Mouse (Mus musculus) right cerebral cortex, adult 18-20 months (tissue): ENCODE measurements around the gene Fam173a.
"Not testable (repeated sequence)": the region's sequence is repeated elsewhere in the genome, so short reads cannot be mapped to it uniquely, and the experiment has no call there.

Source experiments
- DNase-seq: peaks from one replicate; pipeline ENCODE4 v3.0.0; 2022; ENCODE audit warnings: mixed read lengths

Fam173a gene

DNA sequence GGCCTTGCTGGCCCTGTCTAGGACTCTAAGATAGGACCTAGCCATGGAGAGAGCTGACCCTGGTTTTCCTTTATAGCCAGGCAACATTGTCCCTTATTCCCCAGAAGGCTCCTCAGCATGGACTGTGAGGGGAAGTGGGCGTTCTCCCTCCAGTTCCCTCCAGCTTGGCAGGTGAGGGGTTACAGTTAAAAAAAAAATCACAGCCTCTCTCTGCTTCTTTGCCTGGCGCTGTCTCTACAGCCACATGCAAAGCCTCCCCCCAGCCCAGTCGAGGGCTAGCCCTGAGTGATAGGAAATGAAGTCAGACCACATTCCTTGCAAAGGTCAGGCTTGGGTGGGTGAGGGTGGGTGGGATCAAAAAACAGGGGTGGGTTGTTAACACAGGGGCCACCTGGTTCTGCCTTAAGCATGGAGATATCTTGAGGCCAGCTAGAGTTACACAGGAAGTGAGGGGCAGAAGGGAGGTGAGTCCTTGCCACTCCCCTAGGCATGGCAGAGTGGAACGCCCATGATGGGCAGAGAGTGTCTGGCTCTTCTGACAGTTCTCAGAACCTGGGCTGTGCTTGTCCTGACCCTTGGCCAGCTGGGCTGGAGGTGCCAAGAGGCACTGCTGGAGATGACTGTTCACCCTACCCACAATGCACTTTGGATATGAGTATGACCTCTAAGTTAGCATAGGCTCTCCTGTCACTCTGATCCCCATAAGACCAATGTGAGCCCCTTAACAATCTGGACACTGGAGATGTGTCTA is 36.9 kb downstream of the Fam173a start:
- no peak for DNase-seq

GRCm38 (mm10) chr17:25755086-25755485 is 37.6 kb downstream of the Fam173a start:
- no peak for DNase-seq

DNA sequence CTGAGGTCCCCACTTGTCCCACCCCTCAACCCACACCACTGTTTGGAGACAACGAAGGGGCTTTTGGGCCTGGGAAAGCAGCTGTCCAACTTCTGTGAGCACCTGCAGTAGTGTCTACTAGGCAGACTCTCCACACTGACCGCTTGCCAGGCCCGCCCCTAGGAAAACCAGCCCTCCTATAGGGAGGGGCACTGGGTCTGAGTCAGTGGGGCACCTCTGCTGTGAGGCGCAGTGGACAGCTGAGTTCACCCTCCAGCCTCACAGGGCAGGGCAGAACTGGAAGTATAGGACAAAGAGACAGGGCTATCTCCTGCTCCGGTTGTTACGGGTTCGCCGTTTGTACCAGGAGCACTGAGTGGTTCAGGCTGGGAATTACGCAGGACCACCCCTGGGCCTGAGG is 38.5 kb downstream of the Fam173a start, which contains the start of gene Msln:
Gene Msln (minus strand): TSS at position 138 of the 400 bp plus-strand sequence.
- DNase-seq, result no peak

- no peak for DNase-seq
Measured at GRCm38 (mm10) chr17:25751446-25751845, 41.3 kb downstream of the Fam173a start.

DNA sequence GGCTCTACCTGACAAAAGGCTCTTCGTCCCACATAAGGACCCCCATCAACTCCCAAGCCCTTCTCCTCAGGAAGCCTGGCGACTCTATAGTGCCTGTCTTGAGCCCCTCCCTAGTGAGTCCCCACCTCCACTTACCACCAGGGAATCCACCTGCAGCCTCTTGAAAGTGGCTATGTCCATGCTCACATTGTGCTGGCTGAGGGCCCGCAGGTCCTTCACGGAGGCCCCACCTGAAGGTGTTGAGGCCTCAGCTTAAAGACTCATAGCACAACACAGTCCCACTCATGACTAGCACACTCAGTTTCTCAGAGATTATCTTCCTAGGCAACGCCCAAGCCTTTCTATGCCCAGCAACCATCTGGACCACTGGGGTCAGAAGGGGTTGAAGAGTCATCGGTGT is 43.4 kb downstream of the Fam173a start:
- no peak for DNase-seq

- no peak for DNase-seq
Measured at GRCm38 (mm10) chr17:25748238-25748637, 44.5 kb downstream of the Fam173a start.

DNA sequence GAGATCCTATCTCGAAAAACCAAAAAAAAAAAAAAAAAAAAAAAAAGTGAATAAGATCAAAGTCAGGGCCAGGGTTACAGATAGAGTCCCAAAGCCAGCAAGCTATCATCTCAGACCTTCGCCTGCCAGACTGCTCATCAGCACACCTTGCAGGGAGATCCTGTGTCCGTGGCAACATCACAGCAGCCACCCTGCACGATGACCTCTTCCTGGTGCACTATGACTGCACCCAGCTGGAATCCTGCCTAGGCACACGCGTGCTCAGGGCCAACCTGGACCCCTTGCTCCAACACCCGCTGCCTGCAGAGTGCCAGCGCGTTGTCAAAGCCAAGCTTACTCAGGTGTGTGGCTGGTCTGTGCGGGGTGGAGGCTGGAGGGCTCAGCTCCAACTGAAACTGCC is 48.4 kb downstream of the Fam173a start:
- no peak for DNase-seq

DNA sequence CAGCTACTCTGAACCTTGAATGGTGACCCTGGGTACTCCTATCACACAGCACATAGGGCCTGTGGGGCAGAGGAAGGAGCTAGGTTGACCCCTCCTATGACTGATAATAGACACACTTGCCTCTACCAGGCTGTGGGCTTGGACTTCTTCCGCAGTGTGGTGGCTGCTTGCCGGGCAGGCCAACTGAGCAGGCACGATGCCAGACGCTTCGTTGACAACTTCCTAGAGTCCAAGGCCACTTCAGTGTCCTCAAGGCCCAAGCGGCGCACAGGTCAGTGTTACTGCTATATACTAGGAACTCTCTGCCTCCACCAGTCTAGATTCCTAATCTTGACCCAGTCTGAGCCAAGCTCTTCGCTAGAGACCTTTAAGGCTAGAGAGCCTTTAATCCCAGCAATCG is 48.9 kb downstream of the Fam173a start:
- no peak for DNase-seq

DNA sequence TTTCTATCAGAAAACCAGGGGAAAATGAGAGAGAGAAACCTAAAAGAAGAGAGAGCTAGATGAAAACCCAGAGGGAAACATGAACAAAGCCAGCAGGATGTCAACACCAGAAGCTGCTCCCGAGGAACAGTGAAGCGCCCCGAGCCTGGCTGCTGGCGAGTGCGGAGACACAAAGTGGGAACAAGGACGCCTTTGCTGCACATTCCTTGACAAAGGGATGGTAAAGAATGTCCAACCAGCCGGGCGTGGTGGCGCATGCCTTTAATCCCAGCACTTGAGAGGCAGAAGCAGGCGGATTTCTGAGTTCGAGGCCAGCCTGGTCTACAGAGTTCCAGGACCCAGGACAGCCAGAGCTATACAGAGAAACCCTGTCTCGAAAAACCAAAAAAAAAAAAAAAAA is 51.2 kb downstream of the Fam173a start:
- DNase-seq, result not testable (repeated sequence)
